Mouse (Mus musculus) left cerebral cortex, adult 11 months (tissue): Measurements from ENCODE around the gene Timm17a.

Experiments used
- DNase-seq: peaks from one replicate; pipeline ENCODE4 v3.0.0; 2022; ENCODE audit warnings: low spot score

Timm17a gene

DNA sequence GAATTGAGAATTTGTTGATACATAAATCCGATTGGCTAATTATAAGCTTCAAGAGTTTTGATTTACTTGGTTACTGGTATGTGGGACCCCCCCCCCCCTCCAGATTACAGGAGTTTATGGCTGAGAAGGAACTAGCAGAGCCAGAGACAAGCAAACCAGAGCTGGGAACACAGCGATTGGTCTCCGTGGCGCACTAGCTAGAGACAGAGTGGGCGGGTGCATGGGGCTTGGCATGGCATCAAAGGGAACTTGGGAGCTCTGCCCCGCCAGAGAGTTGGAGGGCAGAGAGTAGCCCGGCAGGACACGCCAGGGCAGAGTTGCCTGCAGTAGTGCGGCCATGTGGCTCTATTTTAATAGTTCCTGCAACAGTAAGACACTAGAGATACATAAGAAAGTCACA is 32.9 kb downstream of the Timm17a start:
- DNase-seq: peak; percentile 26

DNA sequence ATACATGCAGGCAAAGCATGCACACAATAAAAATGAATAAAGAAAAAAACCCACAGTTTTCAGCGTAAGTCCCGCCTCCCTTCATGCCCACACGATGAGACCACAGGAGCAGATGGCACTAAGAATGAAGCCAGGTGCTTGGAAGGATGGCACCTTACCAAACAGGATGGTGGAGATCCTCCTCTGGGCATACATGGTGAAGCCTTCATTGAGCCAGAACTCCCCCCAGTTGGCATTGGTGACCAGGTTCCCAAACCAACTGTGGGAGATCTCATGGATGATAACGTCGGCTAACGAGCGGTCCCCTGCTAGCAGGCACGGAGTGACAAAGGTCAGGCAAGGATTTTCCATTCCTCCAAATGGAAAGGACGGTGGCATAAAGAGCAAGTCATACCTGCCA is 42.2 kb downstream of the Timm17a start:
- no peak for DNase-seq

DNA sequence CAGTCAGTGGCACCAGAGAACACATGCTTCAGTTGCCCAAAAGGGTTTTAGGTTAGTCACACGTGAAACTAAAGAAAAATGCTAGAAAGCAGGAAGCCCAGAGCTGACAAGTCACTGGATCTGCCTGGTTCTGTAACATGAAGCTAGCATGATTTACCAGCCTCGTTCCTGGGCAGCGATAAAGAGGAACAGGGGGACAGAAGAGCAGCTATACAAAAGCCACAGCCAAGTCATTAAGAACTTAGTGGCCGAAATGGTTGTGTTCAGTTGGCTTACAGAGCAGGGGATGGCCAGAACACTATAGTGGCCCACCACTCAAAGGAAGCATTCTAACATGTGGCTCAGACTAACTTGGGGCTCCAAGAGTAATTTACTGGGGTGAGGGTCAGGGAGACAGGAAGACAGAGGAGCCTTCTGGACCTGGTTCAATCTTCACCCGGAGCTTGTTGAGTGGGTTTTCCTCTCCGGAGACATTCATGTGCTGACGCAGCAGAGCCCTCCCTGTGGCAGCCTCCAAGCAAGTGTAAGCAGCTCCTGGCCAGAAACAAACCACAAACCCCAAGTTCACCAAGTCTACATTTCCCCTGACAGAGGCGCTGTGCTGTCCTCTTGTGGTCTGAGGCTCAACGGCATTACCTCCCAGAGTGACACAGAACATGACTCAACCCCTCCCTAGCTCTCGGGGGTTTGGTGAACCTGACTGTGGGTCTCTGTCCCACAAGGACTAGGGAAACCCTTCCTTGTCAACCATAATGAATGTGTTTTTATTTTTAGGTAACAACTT is 45.7 kb downstream of the Timm17a start:
- DNase-seq: no peak

DNA sequence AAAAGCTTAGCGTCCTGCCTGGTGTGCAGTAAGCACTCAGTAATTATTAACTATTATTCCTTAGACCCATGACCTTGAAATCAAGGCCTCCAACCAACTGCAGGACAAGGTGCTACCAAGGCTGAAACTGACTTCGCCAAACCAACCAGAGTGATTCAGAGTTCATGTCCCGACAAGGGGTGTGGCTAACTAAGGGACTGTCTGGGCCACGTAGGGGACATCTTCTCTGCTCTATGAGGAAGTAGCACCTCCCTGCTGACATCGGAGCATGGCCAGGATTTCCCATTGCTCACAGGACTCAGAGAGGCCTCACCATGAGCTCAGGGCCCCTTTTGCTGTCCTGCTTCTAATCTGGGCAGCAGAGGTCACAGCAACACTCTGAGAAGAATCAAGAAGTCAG is 47.7 kb downstream of the Timm17a start:
- DNase-seq: no peak

DNA sequence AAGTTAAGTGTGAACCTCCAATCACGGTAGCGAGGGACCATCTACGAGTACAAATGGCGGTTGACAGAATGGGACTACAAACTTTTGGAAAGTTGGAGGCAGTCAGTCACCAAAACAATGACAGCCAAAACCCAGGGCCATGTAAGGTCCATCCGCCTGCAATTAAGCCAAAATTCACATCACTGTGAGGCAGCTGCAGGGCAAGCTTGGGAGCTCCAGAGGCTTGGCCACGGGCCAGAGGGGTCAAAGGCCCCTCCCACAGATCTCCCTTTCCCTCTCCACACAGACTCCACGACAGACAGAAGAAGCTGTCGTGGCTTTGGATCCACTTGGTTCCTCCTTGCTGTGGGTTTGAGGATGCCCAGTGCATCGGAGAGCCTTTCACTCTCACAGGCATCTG is 50.3 kb downstream of the Timm17a start:
- DNase-seq: no peak

DNA sequence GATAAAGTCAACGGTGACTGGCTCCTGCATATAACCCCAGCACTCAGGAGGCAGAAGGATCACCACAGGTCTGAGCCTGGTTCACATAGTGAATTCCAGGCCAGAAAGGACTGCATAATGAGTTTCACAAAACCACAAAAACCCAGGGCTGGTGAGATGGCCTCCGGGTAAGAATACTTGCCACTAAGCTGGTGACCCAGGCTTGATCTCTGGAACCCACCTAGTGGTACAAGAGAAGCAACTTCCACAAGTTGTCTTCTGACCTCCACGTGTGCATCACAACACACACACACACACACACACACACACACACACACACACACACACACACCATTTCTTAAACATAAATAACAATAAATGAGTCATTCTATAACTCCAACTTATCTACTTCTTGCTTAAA is 51.2 kb downstream of the Timm17a start:
- DNase-seq: no peak

DNA sequence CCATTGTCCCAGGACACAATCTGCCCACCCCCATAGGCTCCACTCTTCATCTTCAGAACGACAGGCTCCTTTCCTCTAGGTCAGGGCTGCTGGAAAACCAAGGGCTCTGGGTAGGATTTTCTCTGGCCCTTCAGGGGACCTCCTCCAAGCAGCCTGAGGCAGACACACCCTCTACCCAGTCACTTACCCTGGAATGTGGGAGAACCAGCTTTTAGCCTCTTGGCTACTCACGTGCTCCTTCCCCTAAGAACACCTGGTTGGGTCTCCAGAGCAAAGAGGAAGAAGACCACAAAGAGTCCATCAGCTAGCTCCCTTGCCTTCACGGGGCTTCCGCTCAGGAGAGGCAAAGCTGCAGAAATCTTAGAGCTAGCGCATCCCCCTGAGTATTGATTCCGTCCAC is 52.6 kb downstream of the Timm17a start:
- no peak for DNase-seq

DNA sequence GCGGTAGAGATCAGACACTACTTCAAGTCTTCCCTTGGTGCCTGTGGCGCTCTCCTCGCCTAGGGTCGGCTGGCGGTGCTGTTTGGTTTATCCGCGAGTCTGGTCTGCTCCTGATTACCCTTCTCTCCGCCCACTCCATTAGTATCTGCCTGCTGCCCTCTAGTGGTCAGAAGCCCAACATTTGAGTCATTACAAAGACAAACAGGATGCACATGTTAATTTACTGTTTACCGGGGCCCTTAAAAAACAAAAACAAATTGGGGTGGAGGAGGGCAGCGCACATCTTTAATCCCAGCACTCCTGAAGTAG is 54.5 kb downstream of the Timm17a start:
- peak; percentile 47 for DNase-seq

DNA sequence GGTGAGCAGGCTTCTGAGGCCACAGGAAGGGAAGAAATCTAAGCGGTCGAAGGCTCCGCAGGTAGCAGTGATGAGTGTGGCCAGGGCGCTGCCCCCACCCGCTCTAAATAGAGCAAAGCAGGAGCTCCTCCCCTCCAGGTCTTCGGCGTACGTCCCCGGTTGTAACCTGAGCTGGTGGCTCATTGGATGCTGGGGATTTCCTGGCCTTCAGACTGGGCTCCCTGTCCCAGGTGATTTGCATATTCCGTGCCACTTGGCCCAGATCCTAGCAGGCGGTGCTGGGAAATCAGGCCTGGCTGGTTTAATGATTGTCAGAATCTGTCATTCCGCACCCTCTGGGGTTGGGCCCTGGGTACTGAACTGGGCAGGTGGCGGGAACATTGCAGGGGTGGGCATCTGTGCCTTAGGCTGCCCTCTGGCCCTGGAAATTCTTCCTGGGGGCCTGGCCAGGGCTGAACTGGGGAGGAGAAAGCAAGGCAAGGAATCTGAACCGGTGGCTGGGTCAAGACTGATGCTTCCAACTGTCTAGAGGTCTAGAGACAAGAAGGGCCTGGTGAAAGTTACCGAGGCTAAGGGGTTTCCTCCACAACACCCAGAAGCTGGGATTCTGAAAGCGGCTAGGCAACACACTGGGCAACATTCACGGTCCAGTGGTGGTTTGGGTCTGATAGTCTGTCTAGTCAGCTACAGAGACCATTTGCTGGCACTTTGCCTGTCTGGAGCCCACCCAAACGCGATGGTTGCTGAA is 55.0 kb downstream of the Timm17a start, which contains the start of gene Elf3:
Elf3 (minus strand) TSS at position 189 of the 748 bp plus-strand sequence.
- no peak for DNase-seq

DNA sequence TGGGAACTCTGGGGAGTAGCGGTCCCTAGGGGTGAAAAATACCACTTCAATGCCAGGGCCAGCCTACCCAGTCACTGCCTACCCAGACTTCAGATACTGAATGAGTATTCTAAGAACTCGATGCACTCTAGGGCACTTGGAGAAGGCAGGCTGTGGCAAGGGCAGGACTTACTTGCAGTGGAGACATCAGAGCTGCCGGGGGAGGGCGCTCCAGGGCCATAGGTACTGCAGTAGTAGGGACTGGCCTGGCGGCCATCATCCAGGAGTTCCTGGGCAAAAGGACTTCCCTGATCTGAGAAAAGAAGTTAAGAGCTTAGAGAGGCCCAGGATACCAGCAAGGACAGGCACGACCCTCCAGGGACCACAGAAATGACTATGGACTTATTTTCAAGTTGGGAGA is 57.3 kb downstream of the Timm17a start:
- DNase-seq: no peak

DNA sequence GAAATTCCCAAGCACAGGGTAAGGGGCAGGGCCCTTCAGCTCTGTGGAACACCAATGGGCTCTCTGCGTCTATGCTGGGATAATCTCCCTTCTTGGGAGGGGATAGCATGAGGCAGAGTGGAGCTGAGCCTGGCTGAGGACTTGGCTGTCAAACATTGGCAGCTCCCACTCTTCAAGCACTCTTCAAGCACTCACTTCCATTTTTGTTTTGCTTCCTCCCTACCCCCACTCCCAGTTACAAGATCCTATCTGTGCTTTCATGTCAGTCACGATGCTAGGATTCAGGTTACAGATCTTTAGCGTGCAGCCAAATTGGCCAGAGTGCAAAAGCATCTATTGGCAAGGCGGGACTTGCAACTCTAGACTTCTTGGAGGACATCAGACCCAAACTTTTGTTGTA is 60.7 kb downstream of the Timm17a start:
- DNase-seq: no peak

DNA sequence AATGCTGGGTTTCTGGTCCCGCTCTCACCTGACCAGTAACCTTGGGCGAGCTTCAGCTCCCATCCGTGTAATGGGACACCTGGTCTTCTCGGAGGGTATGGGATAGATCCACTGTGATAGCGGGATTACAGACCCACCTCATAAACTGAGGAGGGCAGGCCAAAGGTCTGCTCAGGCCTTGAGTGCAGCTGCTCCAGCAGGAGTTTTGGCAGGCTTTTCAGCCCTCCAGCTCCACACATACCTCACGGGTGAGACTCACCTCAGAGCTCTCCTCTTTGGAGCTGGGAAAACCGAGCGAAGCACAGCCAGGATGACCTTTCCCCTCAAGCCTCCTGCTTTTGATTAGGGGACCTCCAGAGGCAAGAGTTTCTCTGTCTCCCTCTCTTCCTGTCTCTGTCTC is 62.2 kb downstream of the Timm17a start:
- DNase-seq: no peak

DNA sequence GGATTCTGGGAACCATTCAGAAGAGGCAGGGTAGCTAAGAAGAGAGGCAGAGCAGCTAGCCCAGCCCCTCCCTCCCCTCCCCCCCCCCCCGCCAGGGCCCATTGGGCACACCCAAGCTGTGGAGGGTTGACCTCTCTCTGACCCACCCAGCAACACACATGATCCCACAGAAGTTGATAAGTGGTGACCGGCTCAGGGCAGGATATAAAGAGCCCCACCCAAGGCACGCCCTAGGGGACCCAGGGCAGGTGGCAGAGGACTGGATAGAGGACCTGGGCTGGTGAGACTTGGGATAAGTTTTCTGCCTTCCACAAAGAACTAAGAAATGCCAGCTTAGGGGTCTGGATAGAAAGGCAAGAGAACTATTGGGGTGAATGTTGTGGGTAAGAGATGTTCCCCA is 62.9 kb downstream of the Timm17a start:
- DNase-seq: no peak

DNA sequence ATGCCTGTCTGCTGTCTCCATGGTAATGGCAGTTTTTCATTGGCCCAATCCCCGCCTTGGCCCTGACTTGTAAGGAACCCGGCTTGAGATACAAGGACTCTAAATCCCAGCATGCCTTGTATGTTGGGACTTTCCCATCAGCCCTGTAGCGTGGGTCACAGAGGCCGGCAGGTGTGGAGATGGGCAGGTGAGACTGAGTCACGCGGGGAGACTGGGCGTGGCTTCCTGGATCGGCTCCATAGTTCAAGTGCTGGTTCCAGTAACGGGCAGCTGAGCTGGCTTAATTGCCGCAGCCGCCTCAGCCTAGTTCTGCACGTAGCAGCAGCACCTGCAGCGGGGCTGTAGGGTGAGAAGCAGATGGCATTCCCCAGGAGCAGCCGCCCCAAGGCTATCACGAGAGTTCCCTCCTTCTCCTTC is 65.1 kb downstream of the Timm17a start:
- DNase-seq: peak; percentile 47
